Mouse (Mus musculus) stomach, embryonic 15.5 days (tissue): ENCODE measurements around the gene Aanat. TPM values are rescaled to one million over a fixed set of nuclear protein-coding genes. Genes with fewer than 3 reads are reported as not detected.
"Not testable (repeated sequence)": the region's sequence is repeated elsewhere in the genome, so short reads cannot be mapped to it uniquely, and the experiment has no call there.

ENCODE experiments used
- ATAC-seq: fragments of 200-750 bp; cut with Nextera tagmentation; 2 replicates; pipeline ENCODE4 v1.8.0; 2017; ENCODE audit warnings: low read depth, moderate number of reproducible peaks, moderate TSS enrichment; ENCODE audit not compliant: insufficient read depth, low FRiP score
- H3K27ac ChIP-seq: fragments of 300-500 bp; sonication (generic); 2 replicates; pipeline ENCODE4 v1.5.1; 2015; ENCODE audit warnings: mild to moderate bottlenecking, inconsistent platforms
- H3K27me3 ChIP-seq: fragments of 300-500 bp; sonication (generic); replicated peaks from 2 replicates; pipeline ENCODE4 v1.6.1; 2015; ENCODE audit warnings: inconsistent platforms
- H3K36me3 ChIP-seq: fragments of 300-500 bp; sonication (generic); 2 replicates; pipeline ENCODE4 v1.6.1; 2015; ENCODE audit warnings: inconsistent platforms
- H3K4me1 ChIP-seq: fragments of 300-500 bp; sonication (generic); 2 replicates; pipeline ENCODE4 v1.6.1; 2015; ENCODE audit warnings: inconsistent platforms
- H3K4me2 ChIP-seq: fragments of 300-500 bp; sonication (generic); 2 replicates; pipeline ENCODE4 v1.6.1; 2015; ENCODE audit warnings: mild to moderate bottlenecking, inconsistent platforms
- H3K4me3 ChIP-seq: fragments of 300-500 bp; sonication (generic); replicated peaks from 2 replicates; pipeline ENCODE4 v1.5.1; 2015; ENCODE audit warnings: inconsistent platforms
- H3K9ac ChIP-seq: fragments of 300-500 bp; sonication (generic); 2 replicates; pipeline ENCODE4 v1.6.1; 2015; ENCODE audit warnings: inconsistent platforms
- H3K9me3 ChIP-seq: fragments of 300-500 bp; sonication (generic); 2 replicates; pipeline ENCODE4 v1.6.1; 2016; ENCODE audit warnings: inconsistent platforms
- WGBS: fragments of 180-500 bp; shearing (Covaris S2); methylation state at CpG from one replicate; pipeline ENCODE4 v1.1.7; 2015; 5-methylcytosine and 5-hydroxymethylcytosine counted together
- polyA plus RNA-seq: library from polyadenylated mRNA; unstranded; fragments of >200 nt; fragmentation: Nextera tagmentation; extraction: Ambion mirVana; gene quantifications from 2 replicates; pipeline ENCODE4 v1.2.1, GENCODE M21; 2015

The Aanat gene
- polyA plus RNA-seq, 1 experiment from 2014 or later = 0.09 TPM

- Histone ChIP-seq H3K4me3 (no peak overlapping the region), H3K36me3 (0 out of 2 replicates have a peak, but pooled peaks cover 3% of the 10 kb centered on the region), H3K27ac (no peak overlapping the region), H3K9me3 (no peaks in the 10 kb centered on the region), H3K27me3 (no peaks in the 10 kb centered on the region), H3K4me2 (no peak overlapping the region), H3K9ac (no peak overlapping the region), H3K4me1 (no peaks in the 10 kb centered on the region)
- WGBS = 88% methylated on average over 19 of the region's 19 CpGs
- no peak for ATAC-seq
Observed at GRCm38 (mm10) chr11:116596766-116597165, 10.5 kb downstream of the Aanat start.

GRCm38 (mm10) chr11:116598193-116598592 lies 12.0 kb downstream of the Aanat start:
- no peak for ATAC-seq
- no peak overlapping the region for H3K9ac ChIP-seq
- H3K27me3 ChIP-seq = no peaks in the 10 kb centered on the region
- H3K27ac ChIP-seq = no peak overlapping the region
- H3K36me3 ChIP-seq = 0 out of 2 replicates have a peak, but pooled peaks cover 3% of the 10 kb centered on the region
- no peak overlapping the region for H3K4me2 ChIP-seq
- WGBS = 90% methylated on average over 8 of the region's 8 CpGs
- no peaks in the 10 kb centered on the region for H3K4me1 ChIP-seq
- H3K4me3 ChIP-seq = no peak overlapping the region
- no peaks in the 10 kb centered on the region for H3K9me3 ChIP-seq

GRCm38 (mm10) chr11:116599230-116599629 lies 13.0 kb downstream of the Aanat start:
- Histone ChIP-seq H3K4me1 (no peaks in the 10 kb centered on the region), H3K27ac (no peak overlapping the region), H3K27me3 (no peaks in the 10 kb centered on the region), H3K9me3 (no peaks in the 10 kb centered on the region), H3K36me3 (peaks cover 3% of the 10 kb centered on the region; the same call in 1 of the 2 replicates), H3K4me3 (no peak overlapping the region), H3K4me2 (no peak overlapping the region), H3K9ac (no peak overlapping the region)
- 94% methylated on average over 15 of the region's 15 CpGs for WGBS
- ATAC-seq = no peak

GRCm38 (mm10) chr11:116601166-116601565 lies 14.9 kb downstream of the Aanat start:
- WGBS = 93% methylated on average over 8 of the region's 8 CpGs
- Histone ChIP-seq H3K4me1 (no peaks in the 10 kb centered on the region), H3K9ac (no peak overlapping the region), H3K4me3 (no peak overlapping the region), H3K4me2 (no peak overlapping the region), H3K36me3 (peaks cover 3% of the 10 kb centered on the region; the same call in 1 of the 2 replicates), H3K9me3 (no peaks in the 10 kb centered on the region), H3K27me3 (no peaks in the 10 kb centered on the region), H3K27ac (no peak overlapping the region)
- no peak for ATAC-seq

GRCm38 (mm10) chr11:116602043-116602442 lies 15.8 kb downstream of the Aanat start:
- Histone ChIP-seq H3K9me3 (no peaks in the 10 kb centered on the region), H3K4me3 (no peak overlapping the region), H3K36me3 (peaks cover 3% of the 10 kb centered on the region; the same call in 1 of the 2 replicates), H3K4me2 (no peak overlapping the region), H3K27ac (no peak overlapping the region), H3K4me1 (no peaks in the 10 kb centered on the region), H3K27me3 (no peaks in the 10 kb centered on the region), H3K9ac (no peak overlapping the region)
- WGBS = 90% methylated on average over 8 of the region's 8 CpGs
- no peak for ATAC-seq

GRCm38 (mm10) chr11:116603339-116603738 lies 17.1 kb downstream of the Aanat start:
- ATAC-seq = no peak
- Histone ChIP-seq H3K36me3 (peaks cover 3% of the 10 kb centered on the region; the same call in 1 of the 2 replicates), H3K27ac (no peak overlapping the region), H3K9ac (no peak overlapping the region), H3K4me3 (no peak overlapping the region), H3K4me1 (no peaks in the 10 kb centered on the region), H3K4me2 (no peak overlapping the region), H3K9me3 (no peaks in the 10 kb centered on the region), H3K27me3 (no peaks in the 10 kb centered on the region)
- 92% methylated on average over 10 of the region's 10 CpGs for WGBS

GRCm38 (mm10) chr11:116604097-116604496 lies 17.9 kb downstream of the Aanat start:
- Histone ChIP-seq H3K4me1 (no peaks in the 10 kb centered on the region), H3K27me3 (no peaks in the 10 kb centered on the region), H3K9me3 (no peaks in the 10 kb centered on the region), H3K4me3 (no peak overlapping the region), H3K36me3 (peaks cover 3% of the 10 kb centered on the region; the same call in 1 of the 2 replicates), H3K9ac (no peak overlapping the region), H3K27ac (no peak overlapping the region), H3K4me2 (no peak overlapping the region)
- WGBS = 88% methylated on average over 12 of the region's 12 CpGs
- no peak; the same call in 1 of the 2 replicates for ATAC-seq

- no peaks in the 10 kb centered on the region; the same call in 1 of the 2 replicates for H3K36me3 ChIP-seq
- H3K9me3 ChIP-seq = no peaks in the 10 kb centered on the region
- no peaks in the 10 kb centered on the region for H3K27me3 ChIP-seq
- H3K27ac ChIP-seq = no peak overlapping the region
- H3K4me1 ChIP-seq = no peaks in the 10 kb centered on the region
- no peak overlapping the region for H3K9ac ChIP-seq
- no peak for ATAC-seq
- 91% methylated on average over 3 of the region's 3 CpGs for WGBS
- H3K4me3 ChIP-seq = no peak overlapping the region
- H3K4me2 ChIP-seq = no peak overlapping the region
Observed at GRCm38 (mm10) chr11:116607717-116608116, 21.5 kb downstream of the Aanat start.

- no peak for ATAC-seq
- Histone ChIP-seq H3K4me3 (no peak overlapping the region), H3K36me3 (no peaks in the 10 kb centered on the region; the same call in 1 of the 2 replicates), H3K9me3 (no peaks in the 10 kb centered on the region), H3K4me1 (no peaks in the 10 kb centered on the region), H3K27me3 (no peaks in the 10 kb centered on the region), H3K9ac (no peak overlapping the region), H3K4me2 (no peak overlapping the region), H3K27ac (no peak overlapping the region)
- 84% methylated on average over 15 of the region's 15 CpGs for WGBS
Observed at GRCm38 (mm10) chr11:116609965-116610630, 23.9 kb downstream of the Aanat start.

GRCm38 (mm10) chr11:116611168-116611567 lies 24.9 kb downstream of the Aanat start:
- not testable (repeated sequence) for ATAC-seq, H3K4me3 ChIP-seq, H3K27ac ChIP-seq, H3K9ac ChIP-seq, H3K4me1 ChIP-seq, H3K36me3 ChIP-seq, H3K9me3 ChIP-seq, H3K4me2 ChIP-seq, H3K27me3 ChIP-seq
- 85% methylated on average over 8 of the region's 9 CpGs for WGBS

- Histone ChIP-seq H3K36me3 (no peaks in the 10 kb centered on the region; the same call in 1 of the 2 replicates), H3K4me2 (no peak overlapping the region), H3K4me1 (peaks cover 16% of the 10 kb centered on the region), H3K9me3 (no peaks in the 10 kb centered on the region), H3K4me3 (no peak overlapping the region), H3K27ac (no peak overlapping the region), H3K9ac (no peak overlapping the region), H3K27me3 (no peaks in the 10 kb centered on the region)
- ATAC-seq = no peak
- 91% methylated on average over 9 of the region's 9 CpGs for WGBS
Observed at GRCm38 (mm10) chr11:116611883-116612282, 25.7 kb downstream of the Aanat start.

GRCm38 (mm10) chr11:116612554-116612953 lies 26.3 kb downstream of the Aanat start:
- no peaks in the 10 kb centered on the region for H3K27me3 ChIP-seq
- H3K36me3 ChIP-seq = no peaks in the 10 kb centered on the region; the same call in 1 of the 2 replicates
- H3K4me1 ChIP-seq = peaks cover 21% of the 10 kb centered on the region
- H3K9me3 ChIP-seq = no peaks in the 10 kb centered on the region
- H3K9ac ChIP-seq = no peak overlapping the region
- 95% methylated on average over 1 of the region's 1 CpGs for WGBS
- no peak overlapping the region for H3K27ac ChIP-seq
- no peak overlapping the region for H3K4me3 ChIP-seq
- H3K4me2 ChIP-seq = no peak overlapping the region
- no peak for ATAC-seq
